Mouse (Mus musculus) limb, embryonic 13.5 days (tissue): ENCODE results near the gene Cenpu. TPM values are rescaled to one million over a fixed set of nuclear protein-coding genes. Genes with fewer than 3 reads are reported as not detected.
A peak's percentile ranks its signal among the peaks of the same experiment; 100 is the strongest.

ENCODE experiments used
- ATAC-seq: fragments of 200-750 bp; cut with Nextera tagmentation; 2 replicates; pipeline ENCODE4 v1.8.0; 2017; ENCODE audit warnings: low read depth, moderate number of reproducible peaks, moderate TSS enrichment; ENCODE audit not compliant: low FRiP score
- H3K27ac ChIP-seq: fragments of 300-500 bp; sonication (generic); 2 replicates; pipeline ENCODE4 v1.5.1; 2015; ENCODE audit warnings: inconsistent platforms, mild to moderate bottlenecking, moderate library complexity
- H3K27me3 ChIP-seq: fragments of 300-500 bp; sonication (generic); 2 replicates; pipeline ENCODE4 v1.6.1; 2015; ENCODE audit warnings: mild to moderate bottlenecking, inconsistent platforms
- H3K36me3 ChIP-seq: fragments of 300-500 bp; sonication (generic); 2 replicates; pipeline ENCODE4 v1.6.1; 2015; ENCODE audit warnings: inconsistent platforms, mild to moderate bottlenecking, moderate library complexity
- H3K4me1 ChIP-seq: fragments of 300-500 bp; sonication (generic); 2 replicates; pipeline ENCODE4 v1.6.1; 2015; ENCODE audit warnings: inconsistent platforms
- H3K4me2 ChIP-seq: fragments of 300-500 bp; sonication (generic); replicated peaks from 2 replicates; pipeline ENCODE4 v1.6.1; 2015; ENCODE audit warnings: inconsistent platforms, mild to moderate bottlenecking, moderate library complexity
- H3K4me3 ChIP-seq: fragments of 300-500 bp; sonication (generic); 2 replicates; pipeline ENCODE4 v1.5.1; 2015; ENCODE audit warnings: moderate library complexity, mild to moderate bottlenecking, inconsistent platforms
- H3K9ac ChIP-seq: fragments of 300-500 bp; sonication (generic); 2 replicates; pipeline ENCODE4 v1.6.1; 2015; ENCODE audit warnings: mild to moderate bottlenecking, inconsistent platforms
- H3K9me3 ChIP-seq: fragments of 300-500 bp; sonication (generic); 2 replicates; pipeline ENCODE4 v1.6.1; 2016; ENCODE audit warnings: inconsistent platforms
- WGBS: fragments of 180-500 bp; shearing (Covaris S2); methylation state at CpG from one replicate; pipeline ENCODE4 v1.1.7; 2015; 5-methylcytosine and 5-hydroxymethylcytosine counted together
- polyA plus RNA-seq: library from polyadenylated mRNA; unstranded; fragments of >200 nt; fragmentation: Nextera tagmentation; extraction: Ambion mirVana; gene quantifications from 2 replicates; pipeline ENCODE4 v1.2.1, GENCODE M21; 2015

The Cenpu gene
- polyA plus RNA-seq, 1 experiment from 2014 or later = 16.8 TPM

GRCm38 (mm10) chr8:46611557-46611956 is 59.7 kb downstream of the Cenpu start:
- WGBS = 64% methylated on average over 8 of the region's 8 CpGs
- no peak overlapping the region for H3K4me3 ChIP-seq
- H3K9me3 ChIP-seq = no peaks in the 10 kb centered on the region

GRCm38 (mm10) chr8:46612913-46613312 is 61.1 kb downstream of the Cenpu start:
- Histone ChIP-seq H3K9ac (no peak overlapping the region), H3K4me1 (peaks cover 20% of the 10 kb centered on the region), H3K4me3 (no peak overlapping the region), H3K9me3 (no peaks in the 10 kb centered on the region), H3K4me2 (no peak overlapping the region), H3K36me3 (no peaks in the 10 kb centered on the region), H3K27ac (0 out of 2 replicates have a peak overlapping the region, but pooled peaks have one; percentile 44), H3K27me3 (no peaks in the 10 kb centered on the region)
- WGBS = 63% methylated on average over 4 of the region's 4 CpGs
- no peak for ATAC-seq

More at GRCm38 (mm10) chr8:46611557-46611956, 59.7 kb downstream of the Cenpu start:
- no peak for ATAC-seq
- Histone ChIP-seq H3K36me3 (peaks cover 9% of the 10 kb centered on the region), H3K4me1 (peaks cover 19% of the 10 kb centered on the region), H3K27ac (no peak overlapping the region), H3K9ac (no peak overlapping the region), H3K4me2 (no peak overlapping the region), H3K27me3 (no peaks in the 10 kb centered on the region)

- 10% methylated on average over 4 of the region's 4 CpGs for WGBS
- Histone ChIP-seq H3K36me3 (no peaks in the 10 kb centered on the region), H3K4me3 (no peak overlapping the region), H3K9me3 (no peaks in the 10 kb centered on the region), H3K9ac (no peak overlapping the region), H3K4me2 (0 out of 2 replicates have a peak overlapping the region, but pooled peaks have one; percentile 4), H3K4me1 (peaks cover 24% of the 10 kb centered on the region), H3K27me3 (no peaks in the 10 kb centered on the region), H3K27ac (peak overlapping the region; percentile 44; the same call in 1 of the 2 replicates)
- peak; percentile 20; the same call in 1 of the 2 replicates for ATAC-seq
Measured at GRCm38 (mm10) chr8:46613377-46613776, 61.5 kb downstream of the Cenpu start.

- WGBS = 53% methylated on average over 8 of the region's 8 CpGs
- peak overlapping the region; percentile 82; the same call in 1 of the 2 replicates for H3K4me3 ChIP-seq
- H3K4me1 ChIP-seq = peaks cover 37% of the 10 kb centered on the region
- no peaks in the 10 kb centered on the region for H3K9me3 ChIP-seq
- peak overlapping the region; percentile 66 for H3K4me2 ChIP-seq
- H3K27me3 ChIP-seq = no peaks in the 10 kb centered on the region
- no peaks in the 10 kb centered on the region for H3K36me3 ChIP-seq
- no peak overlapping the region for H3K27ac ChIP-seq
- no peak for ATAC-seq
- H3K9ac ChIP-seq = peak overlapping the region; percentile 66; the same call in 1 of the 2 replicates
Measured at GRCm38 (mm10) chr8:46615936-46616335, 64.1 kb downstream of the Cenpu start.

GRCm38 (mm10) chr8:46616879-46617689 is 65.3 kb downstream of the Cenpu start, which contains the start of the genes Primpol and Casp3:
Gene Primpol (minus strand): TSS chr8:46617212.
Gene Casp3 (plus strand): TSS chr8:46617291.
- Histone ChIP-seq H3K4me3 (peak within 1 kb of the TSS; percentile 82), H3K36me3 (no peaks in the 10 kb centered on the region), H3K9me3 (no peaks in the 10 kb centered on the region), H3K27ac (peak within 1 kb of the TSS; percentile 94), H3K4me2 (peak within 1 kb of the TSS; percentile 94), H3K27me3 (no peaks in the 10 kb centered on the region), H3K4me1 (peaks cover 37% of the 10 kb centered on the region), H3K9ac (peak within 1 kb of the TSS; percentile 90)
- ATAC-seq = peak; percentile 97
- under 1% methylated on average over 51 of the region's 54 CpGs for WGBS

- ATAC-seq = no peak
- peak overlapping the region; percentile 94 for H3K27ac ChIP-seq
- H3K4me3 ChIP-seq = peak overlapping the region; percentile 82
- no peaks in the 10 kb centered on the region for H3K27me3 ChIP-seq
- H3K9ac ChIP-seq = peak overlapping the region; percentile 90
- H3K4me1 ChIP-seq = peaks cover 37% of the 10 kb centered on the region
- under 1% methylated on average over 38 of the region's 38 CpGs for WGBS
- H3K9me3 ChIP-seq = no peaks in the 10 kb centered on the region
- H3K36me3 ChIP-seq = no peaks in the 10 kb centered on the region
- H3K4me2 ChIP-seq = peak overlapping the region; percentile 94
Measured at GRCm38 (mm10) chr8:46617690-46618620, 66.1 kb downstream of the Cenpu start.

- Histone ChIP-seq H3K4me3 (peak overlapping the region; percentile 82), H3K27me3 (no peaks in the 10 kb centered on the region), H3K4me1 (peaks cover 30% of the 10 kb centered on the region), H3K9me3 (no peaks in the 10 kb centered on the region), H3K9ac (peak overlapping the region; percentile 90), H3K27ac (no peak overlapping the region; the same call in 1 of the 2 replicates), H3K4me2 (peak overlapping the region; percentile 94), H3K36me3 (peaks cover 1% of the 10 kb centered on the region; the same call in 1 of the 2 replicates)
- 2% methylated on average over 10 of the region's 10 CpGs for WGBS
- no peak for ATAC-seq
Measured at GRCm38 (mm10) chr8:46618639-46619320, 67.0 kb downstream of the Cenpu start.

- Histone ChIP-seq H3K27ac (no peak overlapping the region), H3K4me3 (no peak overlapping the region), H3K9me3 (no peaks in the 10 kb centered on the region), H3K27me3 (no peaks in the 10 kb centered on the region), H3K4me2 (no peak overlapping the region), H3K4me1 (peaks cover 32% of the 10 kb centered on the region), H3K9ac (no peak overlapping the region), H3K36me3 (peaks cover 4% of the 10 kb centered on the region; the same call in 1 of the 2 replicates)
- WGBS = 82% methylated on average over 9 of the region's 9 CpGs
- no peak for ATAC-seq
Measured at GRCm38 (mm10) chr8:46622446-46623270, 70.8 kb downstream of the Cenpu start.

GRCm38 (mm10) chr8:46625166-46625565 is 73.3 kb downstream of the Cenpu start:
- Histone ChIP-seq H3K27ac (no peak overlapping the region), H3K4me2 (no peak overlapping the region), H3K4me1 (peaks cover 21% of the 10 kb centered on the region), H3K9me3 (no peaks in the 10 kb centered on the region), H3K27me3 (no peaks in the 10 kb centered on the region), H3K9ac (no peak overlapping the region), H3K4me3 (no peak overlapping the region), H3K36me3 (peaks cover 14% of the 10 kb centered on the region)
- ATAC-seq = no peak
- 40% methylated on average over 1 of the region's 1 CpGs for WGBS

- Histone ChIP-seq H3K9me3 (no peaks in the 10 kb centered on the region), H3K9ac (no peak overlapping the region), H3K27me3 (no peaks in the 10 kb centered on the region), H3K4me3 (no peak overlapping the region), H3K4me2 (no peak overlapping the region), H3K36me3 (peaks cover 28% of the 10 kb centered on the region), H3K27ac (no peak overlapping the region), H3K4me1 (peaks cover 21% of the 10 kb centered on the region)
- WGBS = 100% methylated on average over 5 of the region's 5 CpGs
- ATAC-seq = no peak
Measured at GRCm38 (mm10) chr8:46626642-46627041, 74.8 kb downstream of the Cenpu start.

GRCm38 (mm10) chr8:46627881-46628280 is 76.1 kb downstream of the Cenpu start:
- Histone ChIP-seq H3K4me1 (peaks cover 18% of the 10 kb centered on the region), H3K27me3 (no peaks in the 10 kb centered on the region), H3K27ac (no peak overlapping the region), H3K4me3 (no peak overlapping the region), H3K9ac (no peak overlapping the region), H3K9me3 (no peaks in the 10 kb centered on the region), H3K36me3 (peaks cover 38% of the 10 kb centered on the region), H3K4me2 (no peak overlapping the region)
- ATAC-seq = no peak
- 58% methylated on average over 7 of the region's 7 CpGs for WGBS
